Mouse (Mus musculus): ENCODE measurements around the gene Mtrr. TPM values are rescaled to one million over a fixed set of nuclear protein-coding genes. Genes with fewer than 3 reads are reported as not detected.

The Mtrr gene
- polyA plus RNA-seq (2014; fragmentation: Nextera tagmentation; extraction: Ambion mirVana) = 10.4 and 12.8 TPM in 2 replicates

- peak; percentile 99 for DNase-seq (ENCODE audit: low spot score)
- Histone ChIP-seq H3K36me3 (ENCODE audit: control insufficient read depth, insufficient read depth, low read length) (peaks cover 36% of the 10 kb centered on the region), H3K9me3 (replicated peaks; ENCODE audit: control insufficient read depth, low read length) (no peaks in the 10 kb centered on the region), H3K27ac (ENCODE audit: low read depth, low read length) (peak within 1 kb of the TSS; percentile 52; the same call in 1 of the 2 replicates), H3K4me3 (ENCODE audit: low read depth, low read length) (peak within 1 kb of the TSS; percentile 78), H3K27me3 (replicated peaks; ENCODE audit: control insufficient read depth, insufficient read depth, low read length) (no peaks in the 10 kb centered on the region), H3K9ac (ENCODE audit: low read length) (peak within 1 kb of the TSS; percentile 73), H3K4me1 (ENCODE audit: control insufficient read depth, insufficient read depth, low read length) (peaks cover 9% of the 10 kb centered on the region), H3K4me2 (ENCODE audit: low read length) (peak within 1 kb of the TSS; percentile 81)
- ATAC-seq = peak; percentile 100
- WGBS = under 1% methylated on average over 81 of the region's 81 CpGs
Measured at GRCm38 (mm10) chr13:68581747-68582516, at the start of gene Mtrr, which contains the start of gene Fastkd3. Mtrr (minus strand) TSS chr13:68582149. Fastkd3 (plus strand) TSS chr13:68582234.

- Histone ChIP-seq H3K9me3 (replicated peaks; ENCODE audit: control insufficient read depth, low read length) (no peaks in the 10 kb centered on the region), H3K9ac (ENCODE audit: low read length) (no peak overlapping the region), H3K36me3 (ENCODE audit: control insufficient read depth, insufficient read depth, low read length) (no peaks in the 10 kb centered on the region), H3K4me3 (ENCODE audit: low read depth, low read length) (no peak overlapping the region), H3K4me1 (ENCODE audit: control insufficient read depth, insufficient read depth, low read length) (no peaks in the 10 kb centered on the region), H3K27ac (ENCODE audit: low read depth, low read length) (no peak overlapping the region), H3K27me3 (replicated peaks; ENCODE audit: control insufficient read depth, insufficient read depth, low read length) (no peaks in the 10 kb centered on the region), H3K4me2 (ENCODE audit: low read length) (no peak overlapping the region)
- 73% methylated on average over 3 of the region's 3 CpGs for WGBS
- DNase-seq (ENCODE audit: low spot score) (no peak), ATAC-seq (no peak)
Measured at GRCm38 (mm10) chr13:68627041-68627440, 45.1 kb upstream of the Mtrr start.

- H3K4me1 ChIP-seq (ENCODE audit: control insufficient read depth, insufficient read depth, low read length) = no peaks in the 10 kb centered on the region
- H3K36me3 ChIP-seq (ENCODE audit: control insufficient read depth, insufficient read depth, low read length) = no peaks in the 10 kb centered on the region
- DNase-seq (ENCODE audit: low spot score) = peak; percentile 35
- H3K4me2 ChIP-seq (ENCODE audit: low read length) = no peak overlapping the region
- H3K27me3 ChIP-seq (replicated peaks; ENCODE audit: control insufficient read depth, insufficient read depth, low read length) = no peaks in the 10 kb centered on the region
- 62% methylated on average over 6 of the region's 6 CpGs for WGBS
- 0 out of 2 replicates have a peak, but pooled peaks have one; percentile 29 for ATAC-seq
- H3K9ac ChIP-seq (ENCODE audit: low read length) = no peak overlapping the region
- H3K9me3 ChIP-seq (replicated peaks; ENCODE audit: control insufficient read depth, low read length) = no peaks in the 10 kb centered on the region
- H3K27ac ChIP-seq (ENCODE audit: low read depth, low read length) = no peak overlapping the region
- no peak overlapping the region for H3K4me3 ChIP-seq (ENCODE audit: low read depth, low read length)
Measured at GRCm38 (mm10) chr13:68622792-68623191, 40.8 kb upstream of the Mtrr start.

GRCm38 (mm10) chr13:68607652-68608405 is 25.9 kb upstream of the Mtrr start:
- no peaks in the 10 kb centered on the region for H3K9me3 ChIP-seq (replicated peaks; ENCODE audit: control insufficient read depth, low read length)
- H3K27me3 ChIP-seq (replicated peaks; ENCODE audit: control insufficient read depth, insufficient read depth, low read length) = no peaks in the 10 kb centered on the region
- peak overlapping the region; percentile 19 for H3K4me2 ChIP-seq (ENCODE audit: low read length)
- H3K4me3 ChIP-seq (ENCODE audit: low read depth, low read length) = no peak overlapping the region
- no peaks in the 10 kb centered on the region for H3K36me3 ChIP-seq (ENCODE audit: control insufficient read depth, insufficient read depth, low read length)
- H3K4me1 ChIP-seq (ENCODE audit: control insufficient read depth, insufficient read depth, low read length) = no peaks in the 10 kb centered on the region
- no peak overlapping the region for H3K9ac ChIP-seq (ENCODE audit: low read length)
- WGBS = 54% methylated on average over 21 of the region's 21 CpGs
- no peak overlapping the region for H3K27ac ChIP-seq (ENCODE audit: low read depth, low read length)
- DNase-seq (ENCODE audit: low spot score) (peak; percentile 25), ATAC-seq (peak; percentile 50; the same call in 1 of the 2 replicates)

GRCm38 (mm10) chr13:68605689-68606126 is 23.8 kb upstream of the Mtrr start:
- DNase-seq (ENCODE audit: low spot score) = peak; percentile 75
- H3K36me3 ChIP-seq (ENCODE audit: control insufficient read depth, insufficient read depth, low read length) = no peaks in the 10 kb centered on the region
- no peak overlapping the region for H3K27ac ChIP-seq (ENCODE audit: low read depth, low read length)
- WGBS = 6% methylated on average over 11 of the region's 11 CpGs
- peak overlapping the region; percentile 16; the same call in 1 of the 2 replicates for H3K4me3 ChIP-seq (ENCODE audit: low read depth, low read length)
- H3K27me3 ChIP-seq (replicated peaks; ENCODE audit: control insufficient read depth, insufficient read depth, low read length) = no peaks in the 10 kb centered on the region
- H3K4me1 ChIP-seq (ENCODE audit: control insufficient read depth, insufficient read depth, low read length) = no peaks in the 10 kb centered on the region
- ATAC-seq = peak; percentile 78
- no peak overlapping the region for H3K9ac ChIP-seq (ENCODE audit: low read length)
- no peaks in the 10 kb centered on the region for H3K9me3 ChIP-seq (replicated peaks; ENCODE audit: control insufficient read depth, low read length)
- peak overlapping the region; percentile 38 for H3K4me2 ChIP-seq (ENCODE audit: low read length)

- no peaks in the 10 kb centered on the region for H3K9me3 ChIP-seq (replicated peaks; ENCODE audit: control insufficient read depth, low read length)
- DNase-seq (ENCODE audit: low spot score) = no peak
- H3K4me2 ChIP-seq (ENCODE audit: low read length) = no peak overlapping the region
- no peak overlapping the region for H3K4me3 ChIP-seq (ENCODE audit: low read depth, low read length)
- H3K36me3 ChIP-seq (ENCODE audit: control insufficient read depth, insufficient read depth, low read length) = no peaks in the 10 kb centered on the region
- 84% methylated on average over 6 of the region's 6 CpGs for WGBS
- no peak for ATAC-seq
- no peak overlapping the region for H3K27ac ChIP-seq (ENCODE audit: low read depth, low read length)
- no peaks in the 10 kb centered on the region for H3K27me3 ChIP-seq (replicated peaks; ENCODE audit: control insufficient read depth, insufficient read depth, low read length)
- H3K4me1 ChIP-seq (ENCODE audit: control insufficient read depth, insufficient read depth, low read length) = no peaks in the 10 kb centered on the region
- no peak overlapping the region for H3K9ac ChIP-seq (ENCODE audit: low read length)
Measured at GRCm38 (mm10) chr13:68603085-68603484, 21.1 kb upstream of the Mtrr start.

GRCm38 (mm10) chr13:68601184-68601583 is 19.2 kb upstream of the Mtrr start:
- H3K9ac ChIP-seq (ENCODE audit: low read length) = no peak overlapping the region
- H3K27ac ChIP-seq (ENCODE audit: low read depth, low read length) = no peak overlapping the region
- no peaks in the 10 kb centered on the region for H3K9me3 ChIP-seq (replicated peaks; ENCODE audit: control insufficient read depth, low read length)
- ATAC-seq (peak; percentile 58), DNase-seq (ENCODE audit: low spot score) (peak; percentile 71)
- no peak overlapping the region for H3K4me2 ChIP-seq (ENCODE audit: low read length)
- WGBS = 13% methylated on average over 6 of the region's 6 CpGs
- H3K36me3 ChIP-seq (ENCODE audit: control insufficient read depth, insufficient read depth, low read length) = no peaks in the 10 kb centered on the region
- H3K27me3 ChIP-seq (replicated peaks; ENCODE audit: control insufficient read depth, insufficient read depth, low read length) = no peaks in the 10 kb centered on the region
- H3K4me3 ChIP-seq (ENCODE audit: low read depth, low read length) = no peak overlapping the region
- no peaks in the 10 kb centered on the region for H3K4me1 ChIP-seq (ENCODE audit: control insufficient read depth, insufficient read depth, low read length)

GRCm38 (mm10) chr13:68598953-68599352 is 17.0 kb upstream of the Mtrr start:
- H3K36me3 ChIP-seq (ENCODE audit: control insufficient read depth, insufficient read depth, low read length) = no peaks in the 10 kb centered on the region
- H3K27me3 ChIP-seq (replicated peaks; ENCODE audit: control insufficient read depth, insufficient read depth, low read length) = no peaks in the 10 kb centered on the region
- H3K4me1 ChIP-seq (ENCODE audit: control insufficient read depth, insufficient read depth, low read length) = no peaks in the 10 kb centered on the region
- H3K27ac ChIP-seq (ENCODE audit: low read depth, low read length) = no peak overlapping the region
- H3K9ac ChIP-seq (ENCODE audit: low read length) = no peak overlapping the region
- no peak overlapping the region for H3K4me3 ChIP-seq (ENCODE audit: low read depth, low read length)
- DNase-seq (ENCODE audit: low spot score) = no peak
- no peak for ATAC-seq
- no peak overlapping the region for H3K4me2 ChIP-seq (ENCODE audit: low read length)
- no peaks in the 10 kb centered on the region for H3K9me3 ChIP-seq (replicated peaks; ENCODE audit: control insufficient read depth, low read length)

Measured in forebrain, embryonic 14.5 days (tissue).